Mouse (Mus musculus): Measurements from ENCODE around the gene 7530416G11Rik. TPM values are rescaled to one million over a fixed set of nuclear protein-coding genes. Genes with fewer than 3 reads are reported as not detected.

The 7530416G11Rik gene
- total RNA-seq, 1 experiment from 2014 or later = not detected

GRCm38 (mm10) chr15:85479919-85480318, 23.1 kb downstream of the 7530416G11Rik start:
- DNase-seq = no peak

- no peak for DNase-seq
Observed at GRCm38 (mm10) chr15:85479365-85479764, 23.7 kb downstream of the 7530416G11Rik start.

GRCm38 (mm10) chr15:85477584-85477983, 25.4 kb downstream of the 7530416G11Rik start:
- DNase-seq = peak; percentile 87

- peak; percentile 58 for DNase-seq
Observed at GRCm38 (mm10) chr15:85474697-85475096, 28.3 kb downstream of the 7530416G11Rik start.

GRCm38 (mm10) chr15:85469401-85469800, 33.6 kb downstream of the 7530416G11Rik start:
- DNase-seq = no peak

GRCm38 (mm10) chr15:85466456-85467067, 36.5 kb downstream of the 7530416G11Rik start:
- no peak for DNase-seq

GRCm38 (mm10) chr15:85464823-85465565, 38.0 kb downstream of the 7530416G11Rik start:
- peak; percentile 25 for DNase-seq

GRCm38 (mm10) chr15:85464190-85464589, 38.8 kb downstream of the 7530416G11Rik start:
- DNase-seq = no peak

GRCm38 (mm10) chr15:85463027-85463790, 39.8 kb downstream of the 7530416G11Rik start:
- no peak for DNase-seq

GRCm38 (mm10) chr15:85462138-85462537, 40.9 kb downstream of the 7530416G11Rik start:
- DNase-seq = no peak

GRCm38 (mm10) chr15:85461541-85461940, 41.5 kb downstream of the 7530416G11Rik start:
- DNase-seq = no peak

GRCm38 (mm10) chr15:85458631-85459082, 44.4 kb downstream of the 7530416G11Rik start:
- no peak for DNase-seq

GRCm38 (mm10) chr15:85457838-85458237, 45.2 kb downstream of the 7530416G11Rik start:
- no peak for DNase-seq

GRCm38 (mm10) chr15:85456891-85457290, 46.1 kb downstream of the 7530416G11Rik start:
- DNase-seq = no peak

GRCm38 (mm10) chr15:85446652-85447051, 56.4 kb downstream of the 7530416G11Rik start:
- DNase-seq = no peak

Other genes starting within 250 kb of the 7530416G11Rik start
- gene Atxn10, start 167.0 kb downstream of the 7530416G11Rik start, total RNA-seq (2021) = 105 and 109 TPM in 2 replicates
- 0.30 and 0.75 TPM in 2 replicates for gene Wnt7b, start 79.2 kb upstream of the 7530416G11Rik start, total RNA-seq (2021)
- 63.3 and 84.9 TPM in 2 replicates for gene Ppara, start 231.8 kb upstream of the 7530416G11Rik start, total RNA-seq (2021)

Measured in adrenal gland, postnatal 14 days (tissue).